ENCODE assay signal across 8 mouse cellular contexts in the genomic region with DNA sequence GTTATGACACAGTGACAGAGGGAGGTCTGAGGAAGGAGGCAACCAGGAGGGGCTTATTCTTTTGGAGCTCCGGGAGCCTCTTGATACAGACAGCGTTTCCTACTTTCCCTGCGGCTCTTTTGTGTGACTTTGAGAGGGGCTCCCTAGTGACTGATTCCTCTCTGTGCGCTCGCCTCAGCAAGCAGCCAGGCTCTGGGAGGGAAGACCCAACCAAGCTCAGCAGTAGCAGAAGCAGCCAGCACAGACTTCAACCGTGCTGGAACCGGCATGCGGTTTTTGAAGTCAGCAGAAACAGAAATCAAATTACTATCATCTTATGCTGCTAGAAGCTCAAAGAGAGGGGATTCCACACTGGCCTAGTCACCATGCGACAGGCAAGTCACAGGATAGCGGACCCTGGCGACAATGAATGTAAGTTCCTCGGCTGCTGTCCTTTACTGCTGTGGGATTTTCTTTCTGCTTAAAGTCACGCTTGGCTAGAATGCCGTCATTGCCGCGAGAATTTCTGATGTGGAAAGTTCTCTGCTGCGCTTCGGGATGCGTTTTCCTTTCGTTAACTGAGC. TPM values are rescaled to one million over a fixed set of nuclear protein-coding genes. Genes with fewer than 3 reads are reported as not detected.
A peak's percentile ranks its signal among the peaks of the same experiment; 100 is the strongest.
DNase-seq lines count a peak whose midpoint lies in the region; ATAC-seq and TF ChIP-seq lines count a peak whose summit lies in the region.

A gene (plus strand): TSS at position 22 of the 563 bp plus-strand sequence.

- peak; percentile 19; the same call in 1 of the 2 replicates for TF ChIP-seq CTCF in heart, adult 2 months (IDR thresholded peaks at IDR 0.05)

- WGBS in heart, adult 2 months = under 1% methylated on average over 20 of the region's 20 CpGs
- under 1% methylated on average over 20 of the region's 20 CpGs for WGBS in embryonic facial prominence, embryonic 13.5 days
- under 1% methylated on average over 20 of the region's 20 CpGs for WGBS in hindbrain, embryonic 15.5 days
- 2% methylated on average over 20 of the region's 20 CpGs for WGBS in liver, embryonic 16.5 days (ENCODE audit: insufficient replicate concordance)

- no peaks in the 10 kb centered on the region for H3K27me3 ChIP-seq in heart, adult 2 months (ENCODE audit: control insufficient read depth, insufficient read depth, low read length)
- peaks cover 45% of the 10 kb centered on the region for H3K27me3 ChIP-seq in embryonic facial prominence, embryonic 13.5 days
- H3K27me3 ChIP-seq in hindbrain, embryonic 15.5 days = 0 out of 2 replicates have a peak, but pooled peaks cover 5% of the 10 kb centered on the region
- H3K27me3 ChIP-seq in liver, embryonic 16.5 days (ENCODE audit: control insufficient read depth, insufficient read depth, low read depth, low read length) = no peaks in the 10 kb centered on the region; the same call in none of the 2 replicates

- no peak for TF ChIP-seq POLR2A in heart, adult 2 months (IDR thresholded peaks at IDR 0.05; ENCODE audit: insufficient read depth, low read depth, low read length)

- no peaks in the 10 kb centered on the region for H3K79me2 ChIP-seq in heart, adult 2 months (replicated peaks; ENCODE audit: control insufficient read depth, insufficient read depth, low read length)

- peak within 1 kb of the TSS; percentile 77 for H3K4me2 ChIP-seq in embryonic facial prominence, embryonic 13.5 days
- H3K4me2 ChIP-seq in hindbrain, embryonic 15.5 days = peak within 1 kb of the TSS; percentile 79
- H3K4me2 ChIP-seq in liver, embryonic 16.5 days (ENCODE audit: low read depth, low read length) = peak within 1 kb of the TSS; percentile 59

- peak within 1 kb of the TSS; percentile 47 for H3K4me3 ChIP-seq in heart, adult 2 months
- H3K4me3 ChIP-seq in embryonic facial prominence, embryonic 13.5 days = peak within 1 kb of the TSS; percentile 42
- peak within 1 kb of the TSS; percentile 38 for H3K4me3 ChIP-seq in hindbrain, embryonic 15.5 days
- H3K4me3 ChIP-seq in liver, embryonic 16.5 days (ENCODE audit: low read depth, low read length) = peak within 1 kb of the TSS; percentile 50

- no peak for ATAC-seq in embryonic facial prominence, embryonic 13.5 days (ENCODE audit: insufficient number of reproducible peaks, insufficient read depth, low FRiP score, low TSS enrichment, low read depth)
- peak; percentile 79 for ATAC-seq in hindbrain, embryonic 15.5 days (ENCODE audit: low FRiP score, low read depth)
- 0 out of 2 replicates have a peak, but pooled peaks have one; percentile 10 for ATAC-seq in liver, embryonic 16.5 days (ENCODE audit: low read depth)

- DNase-seq in heart, adult 2 months = no peak
- DNase-seq in heart, adult 9 months (ENCODE audit: low spot score in 2 of 2) = no peak
- DNase-seq in CD4-positive, CD25-positive, alpha-beta regulatory T cell, adult 2 months (ENCODE audit: low read depth, low spot score) = peak; percentile 30
- peak; percentile 34 for DNase-seq in right cerebral cortex, postnatal 4 days
- no peak for DNase-seq in spleen, postnatal 4 days (ENCODE audit: low spot score in 2 of 2)

- H3K36me3 ChIP-seq in heart, adult 2 months (ENCODE audit: control insufficient read depth, insufficient read depth, low read length) = no peaks in the 10 kb centered on the region
- no peaks in the 10 kb centered on the region for H3K36me3 ChIP-seq in embryonic facial prominence, embryonic 13.5 days
- H3K36me3 ChIP-seq in hindbrain, embryonic 15.5 days = no peaks in the 10 kb centered on the region
- H3K36me3 ChIP-seq in liver, embryonic 16.5 days (ENCODE audit: control insufficient read depth, insufficient read depth) = no peaks in the 10 kb centered on the region

- no peak for TF ChIP-seq EP300 in heart, adult 2 months (IDR thresholded peaks at IDR 0.05; ENCODE audit: insufficient read depth, low read depth, low read length)

- intact Hi-C loops in heart, adult 2 months (cut with DNase I) = loop anchor here (10.0 kb wide), 3 partner anchors 334 to 1116 kb away; a partner anchor contains a TSS

- H3K4me1 ChIP-seq in heart, adult 2 months (ENCODE audit: control insufficient read depth, insufficient read depth, low read length) = peaks cover 2% of the 10 kb centered on the region
- peaks cover 18% of the 10 kb centered on the region for H3K4me1 ChIP-seq in embryonic facial prominence, embryonic 13.5 days
- peaks cover 22% of the 10 kb centered on the region for H3K4me1 ChIP-seq in hindbrain, embryonic 15.5 days (replicated peaks)
- H3K4me1 ChIP-seq in liver, embryonic 16.5 days (ENCODE audit: control insufficient read depth, low read depth, low read length) = peaks cover 9% of the 10 kb centered on the region

- no peaks in the 10 kb centered on the region for H3K9me3 ChIP-seq in embryonic facial prominence, embryonic 13.5 days
- H3K9me3 ChIP-seq in hindbrain, embryonic 15.5 days = no peaks in the 10 kb centered on the region
- no peaks in the 10 kb centered on the region for H3K9me3 ChIP-seq in liver, embryonic 16.5 days (replicated peaks; ENCODE audit: control insufficient read depth, low read length)

- no peak within 1 kb of the TSS for H3K27ac ChIP-seq in heart, adult 2 months
- H3K27ac ChIP-seq in embryonic facial prominence, embryonic 13.5 days = no peak within 1 kb of the TSS
- H3K27ac ChIP-seq in hindbrain, embryonic 15.5 days (replicated peaks) = peak within 1 kb of the TSS; percentile 35; the same call in 1 of the 2 replicates
- H3K27ac ChIP-seq in liver, embryonic 16.5 days (ENCODE audit: low read length) = no peak within 1 kb of the TSS

- H3K9ac ChIP-seq in heart, adult 2 months (ENCODE audit: low read depth, low read length) = peak within 1 kb of the TSS; percentile 30
- peak within 1 kb of the TSS; percentile 62 for H3K9ac ChIP-seq in embryonic facial prominence, embryonic 13.5 days
- H3K9ac ChIP-seq in hindbrain, embryonic 15.5 days = peak within 1 kb of the TSS; percentile 44
- peak within 1 kb of the TSS; percentile 27 for H3K9ac ChIP-seq in liver, embryonic 16.5 days (ENCODE audit: low read depth, low read length)

RNA-seq across cellular contexts. Expression of the gene that starts here (rescaled TPM):
- total RNA-seq in heart, adult 2 months (2021) = under 1 TPM; 0.73 to 0.77 TPM
- polyA plus RNA-seq in heart, adult 2 months (2012; rRNA removed) = 0.32 and 0.33 TPM in 2 replicates
- 0.39 and 0.67 TPM in 2 replicates for polyA plus RNA-seq in embryonic facial prominence, embryonic 13.5 days (2015; fragmentation: Nextera tagmentation; extraction: Ambion mirVana)
- polyA plus RNA-seq in hindbrain, embryonic 15.5 days (2015; fragmentation: Nextera tagmentation; extraction: Ambion mirVana) = 3.3 and 3.4 TPM in 2 replicates
- polyA plus RNA-seq in liver, embryonic 16.5 days (2015; fragmentation: Nextera tagmentation; extraction: Ambion mirVana) = 0.19 and 0.26 TPM in 2 replicates

Comparison
In these comparisons a context has a peak if more than half of its experiments do, and no peak if none do; other contexts are left out.
1. Peak in ATAC-seq, H3K4me3 ChIP-seq, H3K9ac ChIP-seq and H3K4me2 ChIP-seq in liver, embryonic 16.5 days; RNA of the gene not detected or under 1 TPM.
2. DNase-seq: peak in CD4-positive, CD25-positive, alpha-beta regulatory T cell, adult 2 months (single experiment) and right cerebral cortex, postnatal 4 days (single experiment); none in heart, adult 2 months (0 of 2), heart, adult 9 months (0 of 2) and spleen, postnatal 4 days (0 of 2).
3. Peak in every context shown above with its lines, with median percentiles within 50 percentile points of each other: H3K4me3 ChIP-seq, H3K9ac ChIP-seq and H3K4me2 ChIP-seq.